Mouse (Mus musculus) erythroid progenitor cell, adult 5-6 weeks (primary cell): Measurements from ENCODE around the gene Smyd4. TPM values are rescaled to one million over a fixed set of nuclear protein-coding genes. Genes with fewer than 3 reads are reported as not detected.

Source experiments
- ATAC-seq: replicated peaks from 2 replicates; pipeline ENCODE4 v1.8.0; 2016; ENCODE audit warnings: moderate number of reproducible peaks, mild to moderate bottlenecking, moderate TSS enrichment, inconsistent platforms; ENCODE audit not compliant: poor library complexity, low FRiP score, severe bottlenecking
- total RNA-seq, 2 experiments: library from RNA; stranded (forward) in 1 of 2; stranded (reverse) in 1 of 2; fragments of 150-400 nt in 1 of 2; fragments of 186-747, 209-891 nt in 1 of 2; gene quantifications; 2 replicates each; pipeline versions ENCODE4 v1.2.3 to v1.2.4; 2015 to 2017; ENCODE audit warnings: low replicate concordance in 2 of 2

The Smyd4 gene
- total RNA-seq, 2 experiments from 2014 or later: 1.1 to 8.4 TPM

DNA sequence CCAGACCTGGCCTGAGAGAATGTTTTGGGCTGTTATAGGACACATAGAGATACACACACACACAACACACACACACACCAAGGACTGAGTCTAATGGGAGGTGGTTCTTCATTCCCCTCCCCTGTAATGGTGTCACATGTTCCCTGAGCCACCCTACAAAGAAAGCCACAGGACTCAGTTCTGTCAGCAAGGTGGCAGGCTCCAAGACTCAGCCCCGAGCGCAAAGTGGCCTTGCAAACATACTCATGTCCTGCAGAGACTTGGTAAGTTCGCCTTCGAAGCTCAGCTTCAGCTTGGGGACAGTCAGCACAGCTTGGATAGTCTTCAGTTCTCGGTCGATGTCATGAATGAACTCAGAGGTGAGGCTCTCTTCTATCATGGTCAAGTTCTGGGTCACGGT, 62.4 kb downstream of the Smyd4 start:
- no peak for ATAC-seq

DNA sequence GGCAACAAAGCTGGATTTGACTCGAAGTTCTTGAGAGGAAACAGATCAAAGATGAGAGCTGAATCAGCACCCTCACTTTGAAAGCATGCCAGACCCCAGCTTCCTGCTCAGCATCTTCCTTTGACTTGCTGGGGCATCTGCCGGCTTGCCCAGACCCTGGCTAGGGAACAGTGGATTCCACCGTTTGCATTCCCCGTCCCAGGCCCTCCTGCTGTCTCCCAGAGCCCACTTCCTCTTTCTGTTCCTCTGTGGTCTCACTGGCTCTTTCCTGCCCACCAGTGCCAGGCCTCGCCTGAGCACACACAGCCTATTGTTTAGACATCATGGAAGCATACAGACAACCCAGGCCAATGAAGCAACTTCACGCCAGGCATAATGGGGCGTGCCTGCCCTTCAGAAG, 66.9 kb downstream of the Smyd4 start:
- no peak for ATAC-seq

DNA sequence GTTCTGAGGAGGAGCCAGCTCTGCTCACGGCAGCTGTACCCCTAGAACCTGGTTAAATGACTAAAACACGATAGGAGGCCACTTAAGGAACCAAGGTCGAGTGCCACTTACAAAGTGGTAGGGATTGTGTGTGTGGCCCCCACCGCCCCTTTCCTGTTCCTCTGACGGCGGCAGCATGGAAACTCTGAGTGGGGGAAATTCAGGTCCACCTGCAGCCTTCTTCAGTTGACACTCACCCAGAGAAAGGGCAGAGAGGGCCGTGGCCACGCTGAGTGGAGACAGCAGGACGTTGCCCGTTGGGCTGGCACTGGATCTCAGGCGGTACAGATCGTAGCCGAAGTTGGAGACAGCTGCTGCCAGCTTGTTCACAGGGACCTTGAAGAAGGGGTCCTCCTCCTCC, 67.8 kb downstream of the Smyd4 start:
- no peak for ATAC-seq

DNA sequence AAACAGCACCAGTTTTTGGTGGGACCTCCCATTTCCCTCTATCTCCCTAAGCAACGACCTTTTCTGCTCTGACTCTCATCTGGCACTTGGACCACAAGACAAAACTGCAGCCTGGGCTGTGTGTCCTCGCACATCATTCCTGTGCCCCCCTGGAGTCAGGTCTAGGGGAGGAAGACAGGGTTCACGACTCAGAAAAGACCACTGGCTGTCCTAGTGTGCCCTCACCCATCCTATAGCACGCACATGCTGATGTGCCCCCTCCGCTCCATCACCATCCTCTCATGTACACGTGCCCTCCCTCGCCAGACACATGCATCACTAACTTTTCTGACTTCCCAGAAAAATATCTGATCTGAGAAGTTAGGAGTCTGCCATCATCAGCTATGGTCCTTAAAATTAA, 71.8 kb downstream of the Smyd4 start:
- ATAC-seq: no peak

GRCm38 (mm10) chr11:75420810-75421374, 72.7 kb downstream of the Smyd4 start:
- no peak for ATAC-seq

- ATAC-seq: no peak
Observed at GRCm38 (mm10) chr11:75421375-75422012, 73.3 kb downstream of the Smyd4 start.

DNA sequence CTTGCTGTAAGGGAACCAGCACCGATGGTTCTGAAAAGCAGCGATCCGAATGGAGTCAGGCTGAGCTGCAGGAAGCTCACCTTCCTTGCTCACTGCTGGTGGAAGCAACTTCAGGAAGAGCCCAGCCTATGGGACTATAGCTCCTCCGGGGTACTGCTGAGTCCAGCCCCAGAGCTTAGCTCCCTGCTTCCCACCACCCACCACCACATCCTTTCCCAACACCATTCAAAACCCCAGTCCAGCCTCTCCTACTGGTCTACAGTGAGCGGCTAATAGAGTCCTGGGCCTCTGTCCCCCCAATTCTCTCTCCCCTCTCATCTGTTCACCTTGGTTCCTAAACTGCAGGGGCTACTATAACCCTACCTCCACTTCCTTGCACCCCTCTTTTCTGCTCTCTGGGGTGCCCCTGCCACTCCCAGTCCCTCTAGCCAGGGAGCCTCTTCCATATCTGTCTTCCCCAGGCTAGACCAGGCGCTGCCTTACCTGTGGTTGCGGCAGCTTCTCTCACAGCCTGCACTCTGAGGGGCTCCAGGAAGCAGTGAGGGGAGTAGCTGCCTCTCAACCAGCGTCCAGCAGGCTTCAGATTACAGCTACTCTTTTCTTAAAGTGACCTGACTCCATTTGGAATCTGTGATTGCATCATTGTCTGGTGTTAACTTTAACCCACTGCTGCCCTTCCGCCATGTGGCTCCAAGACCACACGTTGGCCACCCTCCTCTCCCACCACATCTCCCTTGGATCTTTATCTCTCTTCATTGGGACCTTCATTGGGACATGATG, 74.0 kb downstream of the Smyd4 start, which contains the start of gene Serpinf1:
Serpinf1 (minus strand) TSS at position 689 of the 780 bp plus-strand sequence.
- no peak for ATAC-seq

DNA sequence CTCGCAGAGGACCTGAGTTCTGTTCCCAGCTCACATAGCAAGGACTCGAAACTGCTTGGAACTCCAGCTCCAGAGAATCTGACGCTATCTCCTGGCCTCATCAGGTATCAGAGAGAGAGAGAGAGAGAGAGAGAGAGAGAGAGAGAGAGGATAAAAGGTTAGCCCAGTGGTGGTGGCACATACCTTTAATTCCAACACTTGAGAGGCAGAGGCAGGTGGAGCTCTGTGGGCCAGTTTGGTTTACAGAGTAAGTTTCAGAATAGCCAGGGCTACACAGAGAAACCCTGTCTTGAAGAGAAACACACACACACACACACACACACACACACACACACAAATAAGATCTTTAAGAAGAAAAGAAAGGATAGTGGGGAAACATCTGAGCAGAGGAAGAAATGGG, 74.9 kb downstream of the Smyd4 start:
- ATAC-seq: no peak

GRCm38 (mm10) chr11:75424033-75424432, 75.8 kb downstream of the Smyd4 start:
- no peak for ATAC-seq

GRCm38 (mm10) chr11:75424459-75424858, 76.2 kb downstream of the Smyd4 start:
- no peak for ATAC-seq

- ATAC-seq: no peak
Observed at GRCm38 (mm10) chr11:75429019-75429705, 80.9 kb downstream of the Smyd4 start.

DNA sequence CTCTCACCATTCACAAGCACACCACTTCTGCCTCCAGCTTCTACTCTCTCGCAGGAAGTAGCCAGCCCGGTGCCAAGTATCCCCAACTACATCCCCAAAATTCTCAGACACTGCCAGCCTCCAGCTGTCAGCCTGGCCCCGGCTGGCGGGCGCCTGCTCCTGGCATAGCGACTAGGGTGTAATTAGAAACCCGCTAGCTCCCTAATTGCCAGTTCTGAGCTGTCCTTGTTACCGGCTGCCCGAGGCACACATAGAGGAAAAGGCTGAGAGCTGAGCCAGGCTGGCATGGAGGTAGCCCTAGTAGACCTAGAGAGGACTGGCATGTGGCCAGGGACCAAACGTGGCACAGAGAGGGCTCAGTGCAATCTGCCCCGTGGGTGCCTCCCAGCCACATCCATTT, 83.1 kb downstream of the Smyd4 start:
- ATAC-seq: no peak

GRCm38 (mm10) chr11:75434138-75434537, 85.9 kb downstream of the Smyd4 start:
- no peak for ATAC-seq

GRCm38 (mm10) chr11:75438194-75438593, 90.0 kb downstream of the Smyd4 start:
- ATAC-seq: no peak

- no peak for ATAC-seq
Observed at GRCm38 (mm10) chr11:75438804-75439203, 90.6 kb downstream of the Smyd4 start.

GRCm38 (mm10) chr11:75439363-75439762, 91.1 kb downstream of the Smyd4 start, which contains the start of gene Serpinf2:
TSS of gene Serpinf2 (minus strand) at chr11:75439591.
- ATAC-seq: no peak

DNA sequence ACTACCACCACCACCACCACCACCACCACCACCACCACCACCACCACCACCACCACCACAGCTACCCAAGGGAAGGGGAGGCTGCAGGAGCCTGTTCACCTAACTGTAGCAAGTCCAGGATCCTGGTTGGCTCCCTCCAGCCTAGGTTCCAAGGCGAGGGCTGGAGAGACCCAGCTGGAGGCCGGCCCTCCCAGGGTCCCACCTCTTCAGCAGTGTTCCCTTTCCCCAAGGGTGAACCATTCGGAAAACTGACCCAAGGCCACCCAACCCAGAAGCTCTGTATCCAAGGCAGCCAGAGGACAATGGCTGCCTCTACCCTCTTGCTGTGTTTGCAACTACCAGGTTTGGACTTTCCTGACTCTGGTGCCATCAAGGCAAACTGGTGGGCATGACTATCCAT, 91.7 kb downstream of the Smyd4 start:
- no peak for ATAC-seq

DNA sequence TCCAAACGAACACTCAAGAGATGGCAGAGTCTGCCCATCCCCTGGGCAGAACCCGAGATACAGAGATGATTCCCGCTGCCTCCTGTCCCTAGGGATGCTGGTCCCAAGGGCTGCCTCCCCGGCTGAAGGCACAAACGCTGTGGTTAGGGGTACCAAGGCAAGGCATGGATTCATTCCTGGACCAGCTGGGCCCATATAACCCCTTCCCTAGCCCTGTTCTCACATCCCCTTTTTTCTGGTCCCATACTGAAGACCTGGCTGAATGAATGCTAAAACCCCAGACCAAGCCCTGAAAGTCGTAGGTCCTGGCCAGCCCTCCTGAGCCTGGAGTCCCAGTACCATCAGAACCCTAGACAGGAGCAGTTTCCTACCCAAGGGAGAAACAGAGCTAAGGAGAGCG, 92.8 kb downstream of the Smyd4 start:
- ATAC-seq: no peak

DNA sequence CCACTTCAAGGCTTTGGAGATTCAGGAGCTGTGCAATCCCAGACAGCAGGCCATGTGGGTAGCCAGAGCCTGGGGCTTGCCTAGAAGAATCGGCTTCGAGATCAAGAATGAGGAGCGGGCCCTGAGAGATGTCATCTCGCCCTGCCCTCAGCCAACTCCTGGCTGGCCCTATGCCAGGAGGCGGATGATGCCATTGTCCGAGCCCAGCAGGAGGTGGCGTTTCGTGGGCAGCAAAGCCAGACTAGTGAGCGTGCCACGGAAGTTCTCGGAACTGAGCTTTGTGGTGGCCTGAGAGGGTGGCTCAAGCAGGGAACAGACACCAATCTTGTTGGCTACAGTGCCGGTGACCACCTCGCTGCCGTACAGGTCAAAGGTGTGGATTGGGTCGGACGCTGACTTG, 93.4 kb downstream of the Smyd4 start:
- ATAC-seq: no peak

DNA sequence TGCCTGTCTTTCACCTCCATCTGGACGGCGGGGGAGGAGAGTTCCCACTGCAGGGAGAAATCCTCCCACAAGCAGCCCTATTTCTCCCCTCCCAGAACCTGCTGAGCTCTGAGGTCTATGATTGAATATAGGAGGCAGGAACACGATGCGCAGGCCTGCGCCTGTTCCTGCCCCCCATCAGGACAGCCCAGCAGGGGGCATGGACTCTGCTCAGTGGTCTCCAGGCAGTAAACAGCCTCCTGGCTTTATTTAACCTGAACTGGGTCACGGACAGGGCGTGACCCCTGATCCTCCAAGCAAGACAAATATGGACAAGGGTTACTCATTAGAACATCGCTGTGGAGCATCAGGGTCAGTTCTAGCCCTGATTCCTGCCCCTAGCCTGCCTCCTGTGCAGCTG, 95.5 kb downstream of the Smyd4 start:
- no peak for ATAC-seq
